Mouse (Mus musculus) intestine, postnatal 0 days (tissue): ENCODE measurements around the gene Zap70. TPM values are rescaled to one million over a fixed set of nuclear protein-coding genes. Genes with fewer than 3 reads are reported as not detected.

ENCODE experiments used
- ATAC-seq: fragments of 200-750 bp; cut with Nextera tagmentation; 2 replicates; pipeline ENCODE4 v1.8.0; 2017; ENCODE audit warnings: mild to moderate bottlenecking, moderate TSS enrichment, moderate library complexity
- H3K27ac ChIP-seq: fragments of 300-500 bp; sonication (generic); 2 replicates; pipeline ENCODE4 v1.5.1; 2014; ENCODE audit warnings: mild to moderate bottlenecking, low read depth, low read length, moderate library complexity
- H3K27me3 ChIP-seq: fragments of 300-500 bp; sonication (generic); replicated peaks from 2 replicates; pipeline ENCODE4 v1.6.1; 2014; ENCODE audit warnings: low read length, mixed read lengths; ENCODE audit not compliant: control insufficient read depth, insufficient read depth
- H3K36me3 ChIP-seq: fragments of 300-500 bp; sonication (generic); 2 replicates; pipeline ENCODE4 v1.6.1; 2014; ENCODE audit warnings: mild to moderate bottlenecking, moderate library complexity; ENCODE audit not compliant: control insufficient read depth, insufficient read depth
- H3K4me1 ChIP-seq: fragments of 300-500 bp; sonication (generic); replicated peaks from 2 replicates; pipeline ENCODE4 v1.6.1; 2014; ENCODE audit warnings: antibody characterized with exemption, low read length, mixed read lengths; ENCODE audit not compliant: control insufficient read depth, insufficient read depth
- H3K4me2 ChIP-seq: fragments of 300-500 bp; sonication (generic); replicated peaks from 2 replicates; pipeline ENCODE4 v1.6.1; 2014; ENCODE audit warnings: low read depth, mild to moderate bottlenecking, moderate library complexity
- H3K4me3 ChIP-seq: fragments of 300-500 bp; sonication (generic); 2 replicates; pipeline ENCODE4 v1.5.1; 2014; ENCODE audit warnings: low read depth, low read length
- H3K9ac ChIP-seq: fragments of 300-500 bp; sonication (generic); 2 replicates; pipeline ENCODE4 v1.6.1; 2014; ENCODE audit warnings: mild to moderate bottlenecking, low read depth, low read length
- H3K9me3 ChIP-seq: fragments of 300-500 bp; sonication (generic); 2 replicates; pipeline ENCODE4 v1.6.1; 2016; ENCODE audit warnings: mixed run types; ENCODE audit not compliant: control insufficient read depth
- CTCF ChIP-seq: sonication (generic); IDR thresholded peaks from 2 replicates; pipeline ENCODE4 v1.5.1; 2016; ENCODE audit warnings: low read depth, mild to moderate bottlenecking, control low read depth, antibody characterized with exemption, moderate library complexity
- WGBS: fragments of 180-500 bp; shearing (Covaris S2); extraction: QIAGEN DNeasy Blood & Tissue Kit; methylation state at CpG from one replicate; pipeline ENCODE4 v1.1.7; 2014; 5-methylcytosine and 5-hydroxymethylcytosine counted together
- polyA plus RNA-seq: library from polyadenylated mRNA; unstranded; fragments of >200 nt; fragmentation: Nextera tagmentation; extraction: Ambion mirVana; gene quantifications from 2 replicates; pipeline ENCODE4 v1.2.1, GENCODE M21; 2015

Zap70 gene
- polyA plus RNA-seq, 1 experiment from 2014 or later, result 0.70 TPM

- H3K4me3 ChIP-seq, result no peak overlapping the region
- H3K36me3 ChIP-seq, result peaks cover 62% of the 10 kb centered on the region
- no peak overlapping the region for H3K4me2 ChIP-seq
- ATAC-seq, result no peak
- H3K4me1 ChIP-seq, result no peaks in the 10 kb centered on the region
- H3K27me3 ChIP-seq, result no peaks in the 10 kb centered on the region
- 68% methylated on average over 14 of the region's 14 CpGs for WGBS
- no peak overlapping the region for H3K27ac ChIP-seq
- H3K9ac ChIP-seq, result no peak overlapping the region
- H3K9me3 ChIP-seq, result no peaks in the 10 kb centered on the region
- no peak for TF ChIP-seq CTCF
Measured at GRCm38 (mm10) chr1:36830913-36831866, 69.6 kb downstream of the Zap70 start.

Other genes starting within 250 kb of the Zap70 start
- gene Cnnm3, start 249.9 kb upstream of the Zap70 start, polyA plus RNA-seq, result 2.5 and 2.6 TPM in 2 replicates
- 2.1 and 3.8 TPM in 2 replicates for gene Ankrd23, start 224.9 kb upstream of the Zap70 start, polyA plus RNA-seq
- 0.22 TPM in 1 of 2 replicates, not detected in the other for gene Gm42417, start 222.4 kb upstream of the Zap70 start, polyA plus RNA-seq
- gene Ankrd39, start 214.4 kb upstream of the Zap70 start, polyA plus RNA-seq, result 15.0 and 18.5 TPM in 2 replicates
- 3.5 and 3.9 TPM in 2 replicates for gene Sema4c, start 203.4 kb upstream of the Zap70 start, polyA plus RNA-seq
- gene Fam178b, start 78.6 kb upstream of the Zap70 start, polyA plus RNA-seq, result 0.65 and 0.87 TPM in 2 replicates
- 1,149 and 1,162 TPM in 2 replicates for gene Cox5b, start 70.3 kb upstream of the Zap70 start, polyA plus RNA-seq
- gene 4933424G06Rik, start 51.6 kb upstream of the Zap70 start, polyA plus RNA-seq, result not detected in 2 replicates
- gene Actr1b, start 47.4 kb upstream of the Zap70 start, polyA plus RNA-seq, result 50.3 and 57.0 TPM in 2 replicates
- gene Tmem131, start 181.9 kb downstream of the Zap70 start, polyA plus RNA-seq, result 10.6 TPM in 2 replicates